Mouse (Mus musculus) ovary, postnatal 14 days (tissue): ENCODE measurements around the gene Rbms2.
A peak's percentile ranks its signal among the peaks of the same experiment; 100 is the strongest.
"Not testable (repeated sequence)": the region's sequence is repeated elsewhere in the genome, so short reads cannot be mapped to it uniquely, and the experiment has no call there.

Experiments
- DNase-seq: peaks from one replicate; pipeline ENCODE4 v3.0.0; 2022; ENCODE audit warnings: low spot score

Rbms2 gene

DNA sequence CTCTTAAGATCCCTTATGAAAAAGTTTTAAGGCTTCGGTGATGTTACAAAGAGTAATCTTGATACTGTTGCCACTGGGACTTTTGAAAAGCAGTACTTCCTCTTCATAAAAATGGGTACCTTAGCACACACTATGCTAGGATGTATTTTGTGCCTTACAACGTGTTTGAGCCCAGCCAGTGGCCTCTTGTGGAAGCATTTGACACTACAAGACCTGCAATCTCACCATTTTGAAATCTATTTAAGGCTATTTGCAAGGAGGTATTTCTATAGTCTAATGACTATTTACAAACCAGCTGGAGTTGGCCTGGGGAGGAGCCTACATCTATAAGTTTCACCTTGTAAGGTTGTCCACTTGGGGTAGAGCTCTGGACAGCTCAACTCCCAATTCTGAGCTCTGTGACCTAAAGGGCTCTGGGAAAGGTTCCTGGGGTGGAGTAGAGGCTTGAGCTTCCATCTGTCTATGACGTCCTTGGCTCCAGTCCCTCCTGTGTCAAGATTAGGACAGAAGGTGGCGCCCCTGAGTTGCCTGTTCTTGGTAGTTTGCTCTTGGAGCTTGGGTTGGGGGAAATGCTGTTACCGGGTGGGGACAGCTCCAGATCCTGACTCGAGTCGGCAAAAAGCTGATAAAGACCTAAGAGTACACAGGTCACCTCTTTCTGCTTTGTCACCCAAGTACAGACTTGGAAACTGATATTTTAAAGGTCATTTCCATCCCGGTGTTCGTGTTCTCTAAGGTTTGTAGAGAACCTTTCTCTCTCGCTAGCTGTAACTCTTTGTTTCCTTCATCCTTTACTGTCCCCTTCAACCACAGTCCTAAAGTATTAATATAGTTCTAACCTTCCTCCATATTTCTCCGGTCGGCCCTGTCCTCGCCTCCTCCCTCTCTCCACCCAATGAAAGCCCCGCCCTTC is 89.2 kb downstream of the Rbms2 start:
- peak; percentile 82 for DNase-seq

DNA sequence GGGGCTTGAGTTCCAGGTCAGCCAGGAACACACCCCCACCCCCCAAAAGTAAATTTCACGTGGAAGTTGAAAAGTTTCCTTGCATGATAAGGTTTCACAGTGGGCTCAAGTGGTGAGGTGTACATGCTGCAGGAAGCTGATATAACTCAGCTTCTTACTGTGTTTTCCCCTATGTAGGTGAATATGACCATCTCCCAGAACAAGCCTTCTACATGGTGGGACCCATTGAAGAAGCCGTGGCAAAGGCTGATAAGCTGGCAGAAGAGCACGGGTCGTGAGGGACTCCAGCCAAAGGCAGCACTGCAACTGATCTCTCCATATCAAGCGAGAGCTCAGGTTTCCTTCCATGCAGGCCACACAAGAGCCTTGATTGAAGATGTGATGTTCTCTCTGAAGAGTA is 90.3 kb downstream of the Rbms2 start:
- no peak for DNase-seq

GRCm38 (mm10) chr10:128088181-128088580 is 91.9 kb downstream of the Rbms2 start:
- DNase-seq: no peak

- not testable (repeated sequence) for DNase-seq
Observed at GRCm38 (mm10) chr10:128087216-128087615, 92.9 kb downstream of the Rbms2 start.

DNA sequence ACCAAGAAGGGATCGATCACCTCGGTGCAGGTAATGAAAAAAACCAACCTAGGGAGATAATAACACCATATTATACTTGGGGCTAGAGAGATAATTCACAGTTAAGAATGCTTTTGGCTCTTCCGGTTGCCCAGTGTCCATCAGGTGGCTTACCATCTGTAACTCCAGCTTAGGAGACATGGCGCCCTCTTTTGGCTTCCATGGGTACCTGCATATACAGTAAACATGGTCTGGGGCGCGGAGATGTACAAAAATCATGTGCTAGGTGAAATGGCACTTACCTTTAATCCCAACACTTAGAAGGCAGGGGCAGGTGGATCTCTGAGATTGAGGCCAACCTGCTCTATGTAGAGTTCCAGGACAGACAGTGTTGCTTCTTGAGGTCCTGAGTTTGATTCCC is 93.7 kb downstream of the Rbms2 start:
- DNase-seq: no peak

GRCm38 (mm10) chr10:128084160-128084559 is 95.9 kb downstream of the Rbms2 start:
- no peak for DNase-seq

- peak; percentile 29 for DNase-seq
Observed at GRCm38 (mm10) chr10:128083688-128084087, 96.4 kb downstream of the Rbms2 start.

DNA sequence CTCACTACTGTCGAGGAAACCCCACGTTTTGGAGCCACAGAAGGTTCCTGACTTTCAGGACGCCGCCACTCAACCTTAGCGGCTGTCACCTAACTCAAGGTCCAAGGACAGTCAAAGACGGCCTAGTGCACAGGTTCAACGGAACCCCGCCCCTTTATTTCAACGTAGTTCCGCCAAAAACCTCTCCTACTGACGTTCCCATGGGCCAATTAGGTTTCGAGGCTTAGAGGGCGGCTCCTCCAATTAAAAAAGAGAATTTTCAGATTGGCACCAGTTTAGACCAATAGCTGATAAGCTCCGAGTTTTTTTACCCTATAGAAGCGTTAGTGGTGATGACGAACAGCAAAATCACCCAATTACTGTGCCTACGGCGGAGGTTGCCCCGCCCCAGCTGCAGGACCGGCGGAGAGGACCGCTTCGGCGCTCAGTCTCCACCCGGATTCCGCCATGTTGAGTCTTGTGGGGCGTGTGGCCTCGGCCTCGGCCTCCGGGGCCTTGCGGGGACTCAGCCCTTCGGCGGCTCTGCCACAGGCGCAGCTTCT is 97.1 kb downstream of the Rbms2 start, which contains the start of gene Atp5b:
TSS of gene Atp5b (plus strand) at position 394 of the 542 bp plus-strand sequence.
- peak; percentile 98 for DNase-seq

GRCm38 (mm10) chr10:128082477-128082808 is 97.7 kb downstream of the Rbms2 start:
- DNase-seq: no peak

- no peak for DNase-seq
Observed at GRCm38 (mm10) chr10:128081807-128082476, 98.2 kb downstream of the Rbms2 start.
